Mouse (Mus musculus): ENCODE data around the gene Acsl3.

DNA sequence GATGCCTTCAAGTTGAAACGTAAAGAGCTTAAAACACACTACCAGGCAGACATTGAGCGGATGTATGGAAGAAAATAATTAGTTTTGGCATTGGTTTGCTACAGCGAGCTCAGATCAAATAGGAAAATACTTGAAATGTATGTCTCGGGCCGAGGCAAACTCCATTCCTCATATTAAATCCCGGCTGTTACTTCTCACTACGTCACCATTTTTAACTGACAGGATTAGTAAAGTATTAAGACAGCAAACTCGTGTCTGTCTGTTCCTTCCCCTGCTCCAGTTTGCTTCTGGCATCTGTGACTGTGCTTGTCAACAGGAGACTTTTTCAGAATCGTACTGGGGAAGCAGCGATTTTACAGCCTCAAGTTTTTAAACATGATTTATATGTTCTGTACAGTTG, 48.7 kb downstream of the Acsl3 start:
- no peak for TF ChIP-seq CTCF (IDR thresholded peaks at IDR 0.05; ENCODE audit: control insufficient read depth, insufficient read depth, insufficient read length)
- TF ChIP-seq MYOD1 (IDR thresholded peaks at IDR 0.05; ENCODE audit: control insufficient read depth, insufficient read length, low read depth): no peak
- no peak for TF ChIP-seq MYOG (IDR thresholded peaks at IDR 0.05; ENCODE audit: control insufficient read depth, extremely low read depth, insufficient read length)
- no peak for TF ChIP-seq USF1 (IDR thresholded peaks at IDR 0.05; ENCODE audit: low read depth)
- TF ChIP-seq CEBPB (IDR thresholded peaks at IDR 0.05; ENCODE audit: low read depth): no peak
- TF ChIP-seq MAX (IDR thresholded peaks at IDR 0.05): no peak
- TF ChIP-seq FOSL1 (IDR thresholded peaks at IDR 0.05; ENCODE audit: insufficient read depth, low read length, poor library complexity, severe bottlenecking): no peak

Data from C2C12 (cell line).